Mouse (Mus musculus): ENCODE measurements around the gene Frmd8.

The Frmd8 gene

DNA sequence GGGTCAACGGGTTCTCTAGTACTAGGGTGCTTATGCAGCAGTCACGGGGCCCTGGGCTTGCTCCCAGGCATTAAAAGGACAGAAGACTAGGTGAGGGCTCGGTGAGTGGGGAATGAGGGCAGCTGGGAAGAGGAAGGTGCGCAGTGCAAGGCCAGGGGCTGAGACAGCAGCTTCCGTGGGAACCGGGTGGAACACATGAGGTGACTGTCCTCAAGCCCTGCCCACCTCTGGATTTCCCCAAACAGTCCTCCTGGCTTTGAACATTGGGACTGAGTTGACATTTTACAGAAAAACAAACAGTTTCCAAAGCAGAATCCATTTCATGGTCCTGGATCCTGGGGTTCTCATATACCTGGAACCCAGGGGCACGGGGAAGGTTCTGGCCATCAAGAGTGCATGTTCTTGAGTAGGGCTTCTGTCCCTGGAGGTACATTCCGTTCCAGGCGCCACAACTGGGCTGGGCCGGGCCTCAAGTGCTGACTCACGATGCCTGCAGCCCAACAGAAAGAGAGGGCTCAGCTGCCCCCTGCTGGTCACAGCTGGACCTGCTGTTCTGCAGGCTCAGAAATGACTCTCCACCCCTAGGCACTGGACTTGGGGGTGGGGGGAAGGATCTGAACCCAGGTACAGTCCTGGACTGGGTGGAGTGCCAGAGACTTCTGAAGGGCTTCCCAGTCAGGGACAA lies 25.1 kb downstream of the Frmd8 start:
- peak; percentile 90 to 94 for DNase-seq (ENCODE audit: low spot score in 2 of 2)

DNA sequence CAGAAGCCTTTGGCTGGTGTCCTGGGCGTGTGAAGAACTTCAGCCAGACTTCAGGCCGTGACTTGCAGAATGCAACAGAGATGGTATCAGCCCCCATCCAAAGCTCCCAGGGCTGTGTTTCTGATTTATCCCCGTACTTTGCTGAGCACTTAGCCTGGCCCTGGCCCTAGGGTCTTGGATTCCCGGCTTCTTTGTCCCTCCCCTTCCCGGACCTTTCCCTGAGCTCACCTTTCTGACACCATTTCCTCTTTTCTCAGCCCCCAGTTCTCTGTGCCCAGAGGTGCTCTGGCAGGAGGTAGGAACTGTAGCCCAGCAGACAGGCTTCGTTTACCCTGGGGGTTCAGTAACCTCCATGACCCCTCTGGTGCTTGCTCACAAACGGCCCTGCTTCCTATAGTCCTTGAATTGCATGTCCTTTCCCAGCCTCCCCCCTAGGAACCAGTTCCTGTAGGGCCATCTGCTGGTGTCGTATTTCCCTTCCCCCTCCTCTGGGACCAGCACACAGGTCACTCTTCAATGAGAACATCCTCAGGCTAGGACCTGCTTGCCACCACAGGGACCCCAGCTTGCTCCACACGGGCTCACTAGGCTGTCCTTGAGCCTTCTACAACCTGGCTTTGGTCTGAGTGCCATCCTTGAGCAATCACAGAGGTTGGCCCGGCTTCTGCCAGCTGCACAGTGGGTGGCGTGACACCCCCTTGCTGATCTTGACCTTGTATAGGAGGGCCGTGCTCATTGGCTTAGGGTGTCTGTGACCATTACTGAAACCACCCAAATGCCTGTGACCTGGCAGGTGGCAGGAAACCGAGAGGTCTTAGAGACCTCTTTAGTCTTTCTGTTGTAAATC lies 26.0 kb downstream of the Frmd8 start:
- DNase-seq (ENCODE audit: low spot score in 2 of 2), result no peak

- peak in 1 of 2 experiments; percentile 40 for DNase-seq (ENCODE audit: low spot score in 2 of 2)
Observed at GRCm38 (mm10) chr19:5848032-5848825, 26.8 kb downstream of the Frmd8 start.

DNA sequence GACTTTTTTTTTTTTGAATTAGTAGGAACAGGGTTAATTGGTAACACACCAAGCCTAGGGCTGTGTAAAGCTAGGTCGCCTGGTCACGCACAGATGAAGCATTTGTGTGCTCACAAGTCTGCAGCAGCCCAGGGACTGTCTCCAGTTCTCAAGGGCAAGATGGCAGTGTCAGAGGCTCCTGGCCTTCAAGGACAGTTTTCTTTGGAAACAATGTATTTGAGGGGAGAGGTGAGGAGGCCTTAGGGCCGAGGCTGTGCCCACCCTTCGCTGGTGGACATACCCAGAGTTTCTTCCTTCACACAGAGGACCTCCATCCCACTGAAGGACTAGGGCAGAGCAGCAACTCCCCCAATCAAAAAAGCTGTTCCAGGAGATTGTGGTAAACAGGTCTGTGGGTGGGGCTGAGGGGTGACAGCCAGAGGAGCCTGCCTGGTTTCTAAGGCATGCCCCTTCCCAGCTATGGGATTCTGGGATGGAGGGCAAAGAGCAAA lies 27.7 kb downstream of the Frmd8 start:
- DNase-seq (ENCODE audit: low spot score in 2 of 2), result no peak

GRCm38 (mm10) chr19:5846557-5847305 lies 28.3 kb downstream of the Frmd8 start:
- peak; percentile 66 to 74 for DNase-seq (ENCODE audit: low spot score in 2 of 2)

- DNase-seq (ENCODE audit: low spot score in 2 of 2), result peak in 1 of 2 experiments; percentile 28
Observed at GRCm38 (mm10) chr19:5846154-5846553, 28.9 kb downstream of the Frmd8 start.

DNA sequence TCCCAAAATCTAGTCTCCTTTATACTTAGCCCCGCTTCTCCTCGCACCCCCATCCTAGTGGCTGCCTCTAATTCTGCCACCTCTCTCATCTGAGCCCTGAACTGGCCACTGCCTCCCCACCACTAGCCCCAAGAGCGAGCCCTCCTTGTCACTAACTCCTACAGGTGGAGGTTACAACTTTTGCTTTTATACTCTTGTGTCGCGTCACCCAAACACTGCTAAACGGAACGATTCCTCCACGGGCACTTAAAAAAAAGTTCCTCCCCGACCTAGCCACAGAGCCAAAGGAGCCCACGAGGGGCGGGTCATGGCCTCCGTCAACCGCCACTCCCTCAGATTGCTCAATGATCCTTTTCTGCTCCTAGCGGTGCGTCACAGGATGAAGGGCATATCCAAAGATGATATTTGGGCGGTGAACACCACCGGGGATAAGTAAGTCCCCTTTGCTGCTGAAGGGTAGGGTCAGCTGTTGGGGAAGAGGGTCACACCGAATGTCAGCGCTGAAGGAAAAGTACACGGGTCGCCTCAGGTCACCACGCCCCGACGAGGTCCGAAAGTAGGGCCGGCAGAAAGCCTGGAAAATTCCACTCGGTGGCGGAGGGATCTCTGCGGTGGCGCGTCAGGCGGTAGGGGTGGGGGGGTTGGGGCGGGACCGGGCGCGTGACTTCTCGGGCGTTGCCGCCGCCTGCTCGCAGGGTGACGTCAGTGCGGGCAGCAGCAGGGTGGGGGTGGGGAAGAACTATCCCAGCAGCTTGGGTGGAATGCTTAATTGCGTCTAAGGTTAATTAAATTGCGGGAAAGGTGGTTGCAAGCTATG lies 29.5 kb downstream of the Frmd8 start:
- peak; percentile 87 to 92 for DNase-seq (ENCODE audit: low spot score in 2 of 2)

- no peak for DNase-seq (ENCODE audit: low spot score in 2 of 2)
Observed at GRCm38 (mm10) chr19:5844831-5845318, 30.2 kb downstream of the Frmd8 start.

DNA sequence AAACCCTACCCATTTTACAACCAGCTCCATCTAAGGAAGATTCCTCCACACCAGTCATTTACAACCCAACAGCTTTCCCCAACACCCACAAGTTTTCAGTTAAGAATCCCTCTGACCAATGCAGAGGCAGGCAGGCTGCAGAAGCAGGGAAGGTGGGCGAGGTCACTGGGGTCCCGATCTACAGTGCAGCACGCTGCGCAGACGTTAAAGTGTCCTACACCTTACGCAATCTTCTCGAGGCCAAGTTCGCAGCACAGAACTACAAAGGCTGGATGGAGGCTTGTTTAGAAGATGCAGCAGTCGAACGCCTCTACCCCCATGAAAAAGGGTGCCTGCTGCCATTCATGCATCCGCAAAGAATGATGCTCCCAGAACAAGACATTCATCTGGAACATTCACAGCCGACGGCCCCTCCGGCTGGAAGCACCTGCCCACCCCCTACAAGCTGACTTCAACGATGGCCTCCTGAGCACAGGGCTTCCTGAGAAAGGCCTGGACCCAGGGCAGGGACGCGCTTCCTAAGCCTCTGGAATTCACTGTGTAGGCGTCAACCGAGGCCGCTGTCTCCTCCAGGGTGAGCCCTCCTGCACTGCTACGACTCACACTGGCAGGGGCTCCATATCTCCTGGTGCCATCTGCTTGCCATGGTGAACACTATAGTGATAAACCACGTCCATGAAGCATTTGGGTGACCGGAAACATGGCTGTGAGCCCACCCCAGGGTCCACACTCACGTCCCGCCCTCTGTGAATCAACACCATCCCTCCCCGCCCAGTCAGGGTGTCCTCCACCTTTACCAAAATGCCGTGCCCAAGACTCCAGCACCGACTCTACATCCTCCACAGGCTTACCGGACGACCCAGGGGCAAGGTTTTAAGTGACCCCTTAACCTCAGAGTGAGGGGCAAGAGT lies 31.0 kb downstream of the Frmd8 start:
- no peak for DNase-seq (ENCODE audit: low spot score in 2 of 2)

DNA sequence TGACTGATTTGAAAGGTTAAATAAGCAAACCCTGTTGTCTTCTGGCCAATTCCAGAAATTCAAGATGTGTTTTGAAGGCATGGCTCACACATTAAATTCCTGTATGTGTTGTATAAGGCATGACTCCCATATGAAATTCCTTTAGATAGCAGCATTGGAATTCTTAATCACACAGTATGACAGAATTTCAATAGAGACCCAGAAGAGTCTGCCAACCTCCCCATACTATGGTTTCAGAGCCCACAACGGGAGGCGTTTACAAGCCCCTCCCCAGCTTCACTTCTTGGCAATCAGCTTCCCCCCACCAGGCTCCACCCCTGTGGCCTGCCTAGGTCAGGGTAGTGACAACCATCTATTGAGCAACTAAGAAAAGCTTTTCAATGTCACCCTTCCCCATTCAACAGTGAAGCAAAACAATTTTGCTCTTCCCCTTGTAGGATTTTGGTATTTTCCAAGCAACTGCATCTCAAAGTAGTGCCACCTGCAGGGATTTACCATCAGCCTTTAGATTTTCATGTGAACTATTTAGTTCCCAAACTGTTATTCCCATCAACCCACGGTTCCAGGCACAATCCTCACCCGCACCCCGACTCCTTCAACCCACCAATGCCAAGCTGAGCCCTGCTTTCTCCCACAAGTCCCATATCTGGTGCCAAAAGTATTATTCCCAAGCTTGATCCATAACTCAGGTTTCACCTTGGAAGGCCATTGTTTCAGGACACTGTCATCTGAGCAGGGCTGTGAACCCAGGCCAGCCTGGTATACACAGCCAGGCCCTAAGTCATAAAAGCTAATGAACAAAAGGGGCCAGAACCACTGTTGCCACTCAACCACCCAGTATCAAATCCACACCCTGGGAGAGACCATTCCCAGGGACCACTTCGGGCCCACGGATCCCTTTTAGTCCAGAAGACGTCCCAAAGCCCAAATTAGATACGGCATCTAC lies 32.0 kb downstream of the Frmd8 start:
- no peak for DNase-seq (ENCODE audit: low spot score in 2 of 2)

DNA sequence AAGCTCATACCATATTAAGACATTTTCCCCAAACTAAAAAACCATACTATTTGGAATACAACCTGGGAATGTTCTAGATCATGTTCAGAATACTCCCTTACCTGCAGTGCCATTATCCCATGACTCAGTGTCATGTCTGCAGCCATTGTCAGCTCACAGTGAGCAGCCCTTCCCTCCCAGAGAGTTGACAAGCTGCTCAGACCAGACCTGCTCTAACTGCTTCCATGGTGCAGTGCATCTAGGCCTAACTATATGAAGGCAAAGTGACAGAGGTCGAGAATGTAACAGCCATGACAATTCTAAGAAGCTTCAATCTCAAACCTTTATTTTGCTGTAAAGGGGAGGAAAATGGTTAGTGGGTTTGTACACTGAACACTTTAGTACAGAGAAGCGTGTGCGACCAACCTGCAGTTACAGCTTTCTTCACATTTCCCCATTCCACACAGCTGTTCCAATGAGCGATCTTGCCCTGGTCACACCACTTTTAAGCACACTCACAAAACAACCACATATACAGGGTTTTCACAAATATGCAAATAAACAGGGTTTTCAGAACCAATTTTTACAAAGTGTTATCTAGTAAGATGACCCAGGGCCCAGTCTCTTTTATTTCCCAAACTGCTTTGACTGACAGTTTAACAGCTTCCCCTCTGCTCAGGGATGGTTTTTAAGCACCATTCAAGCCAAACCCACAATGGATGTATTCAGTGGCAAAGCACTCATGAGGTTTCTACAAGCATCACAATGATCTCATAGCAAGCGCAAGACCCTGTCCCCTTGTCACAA lies 32.9 kb downstream of the Frmd8 start:
- no peak for DNase-seq (ENCODE audit: low spot score in 2 of 2)

GRCm38 (mm10) chr19:5841389-5841946 lies 33.6 kb downstream of the Frmd8 start:
- no peak for DNase-seq (ENCODE audit: low spot score in 2 of 2)

DNA sequence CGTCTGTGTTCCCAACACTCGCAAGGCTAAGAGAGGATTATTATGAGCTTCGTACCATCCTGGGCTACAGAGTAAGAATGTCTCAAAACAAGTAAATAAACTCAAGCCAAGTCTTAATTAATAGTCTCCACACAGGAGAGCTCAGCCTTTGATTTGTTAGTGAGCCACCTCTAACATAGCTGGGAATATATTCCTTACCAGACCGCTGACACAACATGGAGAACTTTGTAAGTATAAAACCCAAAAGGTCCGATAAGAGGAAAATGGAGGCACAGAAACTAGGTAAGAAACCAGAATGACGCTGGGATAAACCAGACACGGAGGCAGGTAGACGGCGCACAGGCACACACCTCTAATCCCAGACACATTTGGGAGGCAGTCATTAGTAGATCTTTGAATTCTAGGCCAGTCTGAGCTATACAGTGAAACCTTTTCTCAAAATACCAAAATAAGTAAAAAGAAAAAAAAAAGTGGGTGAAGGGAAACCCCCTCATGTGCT lies 34.1 kb downstream of the Frmd8 start:
- no peak for DNase-seq (ENCODE audit: low spot score in 2 of 2)

- no peak for DNase-seq (ENCODE audit: low spot score in 2 of 2)
Observed at GRCm38 (mm10) chr19:5840086-5840889, 34.8 kb downstream of the Frmd8 start.

GRCm38 (mm10) chr19:5839317-5840085 lies 35.6 kb downstream of the Frmd8 start:
- DNase-seq (ENCODE audit: low spot score in 2 of 2), result no peak
